Mouse (Mus musculus) intestine, embryonic 16.5 days (tissue): ENCODE results near the gene Grifin. TPM values are rescaled to one million over a fixed set of nuclear protein-coding genes. Genes with fewer than 3 reads are reported as not detected.

Experiments used
- ATAC-seq: fragments of 200-750 bp; cut with Nextera tagmentation; 2 replicates; pipeline ENCODE4 v1.8.0; 2017; ENCODE audit warnings: moderate TSS enrichment, moderate library complexity
- H3K27ac ChIP-seq: fragments of 300-500 bp; sonication (generic); 2 replicates; pipeline ENCODE4 v1.5.1; 2014; ENCODE audit warnings: mild to moderate bottlenecking, low read length
- H3K27me3 ChIP-seq: fragments of 300-500 bp; sonication (generic); replicated peaks from 2 replicates; pipeline ENCODE4 v1.6.1; 2014; ENCODE audit warnings: low read length, control low read depth, mixed read lengths; ENCODE audit not compliant: control insufficient read depth, insufficient read depth
- H3K36me3 ChIP-seq: fragments of 300-500 bp; sonication (generic); 2 replicates; pipeline ENCODE4 v1.6.1; 2014; ENCODE audit warnings: low read length, control low read depth; ENCODE audit not compliant: control insufficient read depth, insufficient read depth
- H3K4me1 ChIP-seq: fragments of 300-500 bp; sonication (generic); 2 replicates; pipeline ENCODE4 v1.6.1; 2014; ENCODE audit warnings: low read length, control low read depth, mixed read lengths; ENCODE audit not compliant: control insufficient read depth, insufficient read depth
- H3K4me2 ChIP-seq: fragments of 300-500 bp; sonication (generic); 2 replicates; pipeline ENCODE4 v1.6.1; 2014; ENCODE audit warnings: low read depth, low read length, control low read depth
- H3K4me3 ChIP-seq: fragments of 300-500 bp; sonication (generic); 2 replicates; pipeline ENCODE4 v1.5.1; 2014; ENCODE audit warnings: mild to moderate bottlenecking, low read length
- H3K9ac ChIP-seq: fragments of 300-500 bp; sonication (generic); 2 replicates; pipeline ENCODE4 v1.6.1; 2014; ENCODE audit warnings: low read depth, low read length
- H3K9me3 ChIP-seq: fragments of 300-500 bp; sonication (generic); 2 replicates; pipeline ENCODE4 v1.6.1; 2016; ENCODE audit warnings: low read length, control low read depth; ENCODE audit not compliant: control insufficient read depth
- WGBS: fragments of 180-500 bp; shearing (Covaris S2); extraction: QIAGEN DNeasy Blood & Tissue Kit; methylation state at CpG from one replicate; pipeline ENCODE4 v1.1.7; 2014; 5-methylcytosine and 5-hydroxymethylcytosine counted together
- polyA plus RNA-seq: library from polyadenylated mRNA; unstranded; fragments of >200 nt; fragmentation: Nextera tagmentation; extraction: Ambion mirVana; gene quantifications from 2 replicates; pipeline ENCODE4 v1.2.1, GENCODE M21; 2015

The Grifin gene
- polyA plus RNA-seq: 0.70 and 0.80 TPM in 2 replicates

DNA sequence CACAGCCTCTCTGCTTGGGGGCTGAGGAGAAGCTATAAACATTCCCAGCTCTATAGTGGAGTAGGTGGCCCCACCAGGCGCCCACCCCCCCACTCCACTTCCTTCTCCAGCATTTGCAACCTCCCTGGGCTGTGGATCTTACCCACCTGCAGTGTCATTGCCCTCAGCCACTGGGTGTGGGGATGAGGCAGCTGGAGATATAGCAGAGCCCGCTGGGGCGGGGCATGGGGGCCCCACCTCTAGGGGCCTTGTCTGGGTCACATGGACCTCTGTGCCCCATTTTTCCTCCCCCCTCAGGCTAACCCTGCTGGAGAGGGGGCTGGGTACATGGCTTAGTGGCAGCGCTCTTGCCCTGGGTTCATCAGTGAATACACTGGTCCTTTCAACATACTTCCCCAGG, at the start of gene Grifin:
TSS of gene Grifin (minus strand) at position 176 of the 400 bp plus-strand sequence.
- WGBS: 70% methylated on average over 4 of the region's 4 CpGs
- H3K9ac ChIP-seq: no peak within 1 kb of the TSS
- no peak within 1 kb of the TSS for H3K4me2 ChIP-seq
- H3K4me1 ChIP-seq: peaks cover 31% of the 10 kb centered on the region
- H3K9me3 ChIP-seq: no peaks in the 10 kb centered on the region
- no peaks in the 10 kb centered on the region; the same call in 1 of the 2 replicates for H3K27me3 ChIP-seq
- no peak within 1 kb of the TSS for H3K4me3 ChIP-seq
- 0 out of 2 replicates have a peak within 1 kb of the TSS, but pooled peaks have one; percentile 4 for H3K27ac ChIP-seq
- ATAC-seq: peak; percentile 60
- H3K36me3 ChIP-seq: no peaks in the 10 kb centered on the region

DNA sequence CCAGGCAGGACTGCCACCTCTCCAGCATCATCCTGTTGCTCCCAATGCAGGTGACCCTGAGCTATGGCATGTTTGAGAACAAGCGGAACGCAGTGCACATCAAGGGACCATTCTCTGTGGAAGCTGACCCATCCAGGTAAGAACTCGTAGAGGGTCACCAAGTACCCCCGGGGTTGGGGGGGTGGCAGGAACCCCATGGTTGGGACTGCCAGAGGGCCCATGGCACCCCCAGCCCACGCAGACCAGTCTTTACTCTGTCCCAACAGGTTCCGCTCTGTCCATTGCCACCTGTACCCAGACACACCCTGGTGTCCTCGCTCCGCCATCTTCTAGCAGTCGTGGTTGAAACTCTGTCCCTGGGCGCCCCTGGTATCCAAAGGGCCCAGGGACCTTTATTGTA, 49.3 kb upstream of the Grifin start:
- Histone ChIP-seq H3K9me3 (no peaks in the 10 kb centered on the region), H3K36me3 (peaks cover 6% of the 10 kb centered on the region; the same call in 1 of the 2 replicates), H3K4me3 (no peak overlapping the region), H3K27ac (no peak overlapping the region), H3K4me1 (peaks cover 34% of the 10 kb centered on the region), H3K9ac (no peak overlapping the region), H3K27me3 (no peaks in the 10 kb centered on the region), H3K4me2 (no peak overlapping the region)
- no peak for ATAC-seq
- 92% methylated on average over 10 of the region's 10 CpGs for WGBS

DNA sequence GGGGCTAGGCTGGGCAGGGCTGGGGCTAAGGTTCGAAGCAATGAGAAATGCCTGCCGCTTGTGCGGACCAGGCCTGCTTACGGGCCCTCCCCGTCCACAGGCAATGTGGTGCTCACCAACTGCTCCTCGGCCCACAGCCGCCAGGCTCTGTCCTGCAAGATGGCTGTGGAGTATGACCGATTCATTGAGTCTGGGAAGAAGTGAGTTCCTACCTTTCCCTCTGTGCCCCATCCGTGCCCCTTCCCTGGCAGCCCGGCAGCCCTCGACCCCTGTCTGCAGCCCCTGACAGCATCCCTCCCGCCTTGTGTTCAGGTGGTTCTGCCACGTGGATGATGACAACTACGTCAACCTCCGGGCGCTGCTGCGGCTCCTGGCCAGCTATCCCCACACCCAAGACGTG, 47.3 kb upstream of the Grifin start:
- H3K4me1 ChIP-seq: peaks cover 42% of the 10 kb centered on the region
- peak overlapping the region; percentile 66 for H3K4me3 ChIP-seq
- peak overlapping the region; percentile 95 for H3K27ac ChIP-seq
- WGBS: 40% methylated on average over 18 of the region's 18 CpGs
- H3K36me3 ChIP-seq: peaks cover 6% of the 10 kb centered on the region; the same call in 1 of the 2 replicates
- no peak for ATAC-seq
- H3K27me3 ChIP-seq: no peaks in the 10 kb centered on the region
- H3K4me2 ChIP-seq: peak overlapping the region; percentile 82
- peak overlapping the region; percentile 77 for H3K9ac ChIP-seq
- H3K9me3 ChIP-seq: no peaks in the 10 kb centered on the region

DNA sequence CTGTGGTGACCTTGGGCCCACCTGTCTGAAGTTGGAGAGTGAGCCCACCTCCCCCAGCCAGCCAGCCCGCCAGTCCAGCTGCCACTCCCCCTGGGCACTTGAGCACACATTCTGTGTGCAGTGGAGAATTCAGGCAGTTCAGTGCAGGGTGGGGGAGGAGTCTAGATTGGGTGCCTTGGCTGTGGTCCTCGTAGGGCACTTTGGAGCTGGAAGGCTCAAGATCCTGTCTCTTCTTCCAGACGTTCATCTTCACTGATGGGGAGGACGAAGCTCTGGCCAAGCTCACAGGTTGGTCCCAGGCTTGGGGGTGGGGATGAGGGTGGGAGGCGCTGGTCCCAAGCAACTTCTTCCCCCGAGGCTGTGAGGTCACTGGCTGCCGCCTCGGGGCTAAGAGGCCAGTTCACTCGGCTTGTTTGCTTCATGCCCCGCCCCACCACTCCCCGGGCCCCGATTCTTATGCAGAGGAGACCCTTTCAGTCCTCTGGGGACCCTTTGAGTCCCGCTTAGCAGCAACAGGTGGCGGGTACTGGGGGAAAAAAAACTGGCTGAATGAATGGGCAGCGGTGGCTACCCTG, 46.8 kb upstream of the Grifin start:
- H3K27ac ChIP-seq: peak overlapping the region; percentile 95
- 17% methylated on average over 15 of the region's 15 CpGs for WGBS
- peaks cover 6% of the 10 kb centered on the region; the same call in 1 of the 2 replicates for H3K36me3 ChIP-seq
- peak overlapping the region; percentile 66 for H3K4me3 ChIP-seq
- peaks cover 46% of the 10 kb centered on the region for H3K4me1 ChIP-seq
- peak; percentile 57 for ATAC-seq
- no peaks in the 10 kb centered on the region; the same call in 1 of the 2 replicates for H3K9me3 ChIP-seq
- no peaks in the 10 kb centered on the region for H3K27me3 ChIP-seq
- peak overlapping the region; percentile 82 for H3K4me2 ChIP-seq
- H3K9ac ChIP-seq: peak overlapping the region; percentile 77

DNA sequence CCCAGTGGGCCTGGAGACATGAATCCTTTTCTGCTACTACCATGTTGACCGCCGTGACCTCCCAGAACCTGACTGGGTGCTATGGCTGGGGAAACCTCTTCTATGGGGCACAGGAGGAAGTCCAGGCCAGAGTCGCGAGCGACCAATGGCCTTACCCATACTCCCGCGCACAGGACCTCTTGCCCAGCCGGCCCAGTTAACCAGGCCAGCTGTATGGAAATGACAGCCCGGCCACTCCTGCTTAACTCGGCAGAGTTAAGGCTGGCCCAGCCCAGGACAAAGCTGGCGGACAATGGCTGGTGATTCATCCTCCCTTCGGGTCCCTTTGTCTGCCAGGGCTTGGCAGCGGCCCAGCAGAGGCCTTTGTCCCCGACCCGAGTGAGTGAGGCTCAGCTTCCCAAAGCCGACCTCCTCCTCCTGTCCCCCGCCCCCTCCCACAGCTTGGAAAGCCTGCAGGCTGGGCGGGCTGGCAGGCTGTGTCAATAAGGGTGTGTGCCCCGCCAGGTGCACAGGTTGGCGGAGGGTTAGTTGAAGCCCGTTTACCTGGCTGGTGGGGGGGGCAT, 46.2 kb upstream of the Grifin start:
- peak overlapping the region; percentile 95 for H3K27ac ChIP-seq
- ATAC-seq: peak; percentile 77
- peak overlapping the region; percentile 77 for H3K9ac ChIP-seq
- peak overlapping the region; percentile 82 for H3K4me2 ChIP-seq
- no peaks in the 10 kb centered on the region; the same call in 1 of the 2 replicates for H3K27me3 ChIP-seq
- peaks cover 48% of the 10 kb centered on the region for H3K4me1 ChIP-seq
- no peaks in the 10 kb centered on the region; the same call in 1 of the 2 replicates for H3K9me3 ChIP-seq
- WGBS: 9% methylated on average over 21 of the region's 21 CpGs
- peaks cover 6% of the 10 kb centered on the region; the same call in 1 of the 2 replicates for H3K36me3 ChIP-seq
- H3K4me3 ChIP-seq: peak overlapping the region; percentile 66

DNA sequence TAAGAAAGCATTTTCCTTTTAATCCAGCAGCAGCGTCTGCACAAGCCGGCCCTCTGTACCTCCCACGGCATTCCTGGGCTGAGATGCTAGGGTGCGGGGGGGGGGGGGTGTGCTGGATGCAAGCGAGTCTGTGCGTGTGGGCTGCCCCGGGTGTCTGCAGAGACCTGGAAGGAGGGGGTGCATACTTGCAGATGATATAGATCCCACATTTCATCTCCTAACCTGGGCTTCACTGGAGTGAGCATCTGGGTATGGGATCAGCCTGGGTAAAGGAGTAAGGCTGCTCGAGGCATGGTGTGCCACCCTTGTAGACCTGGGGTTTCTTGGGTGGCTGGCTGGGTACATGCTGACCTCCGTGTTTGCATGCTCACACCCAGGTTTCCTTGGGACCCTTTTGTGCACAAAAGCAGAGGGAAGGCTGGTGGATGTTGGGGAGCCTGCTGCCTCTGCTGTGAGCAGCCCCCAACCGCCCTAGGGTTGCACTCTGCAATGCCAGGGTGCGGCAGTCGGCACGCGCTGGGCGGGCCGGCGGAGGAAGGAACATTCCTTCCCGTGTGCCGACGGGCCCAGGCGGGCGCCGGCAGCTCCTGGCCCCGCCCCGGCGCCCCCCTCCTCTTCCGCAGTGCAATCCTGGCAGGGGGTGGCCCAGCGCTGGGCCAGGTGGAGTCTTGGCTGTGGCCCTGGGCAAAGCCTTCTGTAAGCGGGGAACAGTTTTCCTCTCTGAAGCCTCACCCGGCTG, 45.6 kb upstream of the Grifin start:
- Histone ChIP-seq H3K36me3 (peaks cover 6% of the 10 kb centered on the region; the same call in 1 of the 2 replicates), H3K9me3 (no peaks in the 10 kb centered on the region; the same call in 1 of the 2 replicates), H3K4me3 (peak overlapping the region; percentile 66), H3K27ac (peak overlapping the region; percentile 95), H3K4me2 (peak overlapping the region; percentile 82), H3K27me3 (no peaks in the 10 kb centered on the region; the same call in 1 of the 2 replicates), H3K9ac (peak overlapping the region; percentile 77), H3K4me1 (peaks cover 52% of the 10 kb centered on the region)
- ATAC-seq: peak; percentile 24
- 2% methylated on average over 30 of the region's 30 CpGs for WGBS

DNA sequence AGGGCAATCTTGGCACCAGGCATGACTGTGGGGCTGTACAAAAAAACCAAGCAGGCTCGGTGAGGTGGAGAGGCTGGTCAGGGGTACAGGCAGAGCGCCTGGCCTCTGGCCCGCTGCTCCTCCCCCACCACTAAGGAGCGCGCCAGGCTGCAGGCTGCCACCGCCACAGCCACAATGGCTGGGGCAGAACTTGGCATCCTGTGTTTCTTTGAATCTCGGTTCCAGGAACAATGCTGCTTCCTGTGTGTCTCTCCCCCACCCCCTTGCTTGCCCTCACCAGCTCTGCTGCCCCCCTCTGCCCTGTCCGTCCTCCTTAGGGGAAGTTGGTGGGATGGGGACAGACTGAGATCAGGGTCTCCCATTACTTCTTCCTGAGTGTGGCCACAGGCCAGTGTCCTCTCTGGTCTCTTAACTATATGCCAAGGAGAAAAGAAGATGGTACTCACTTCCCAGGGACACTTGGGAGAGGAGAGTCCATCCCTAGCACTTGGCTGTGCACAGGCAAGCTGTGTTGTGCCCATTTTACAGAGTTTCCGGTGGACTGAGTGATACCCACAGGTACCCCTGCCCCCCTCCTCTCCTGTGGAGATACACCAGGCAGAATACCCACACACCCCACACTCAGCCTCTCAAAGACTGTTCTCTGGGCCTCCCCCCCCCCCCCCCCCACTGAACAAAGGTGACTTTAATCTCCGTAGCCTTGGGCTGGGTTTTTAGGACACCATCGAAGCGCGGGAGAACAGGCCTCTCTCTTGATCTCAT, 44.8 kb upstream of the Grifin start:
- Histone ChIP-seq H3K4me2 (peak overlapping the region; percentile 82), H3K9me3 (no peaks in the 10 kb centered on the region; the same call in 1 of the 2 replicates), H3K36me3 (peaks cover 6% of the 10 kb centered on the region; the same call in 1 of the 2 replicates), H3K27ac (peak overlapping the region; percentile 95), H3K4me3 (peak overlapping the region; percentile 66), H3K9ac (peak overlapping the region; percentile 77), H3K4me1 (peaks cover 56% of the 10 kb centered on the region), H3K27me3 (peaks cover 2% of the 10 kb centered on the region; the same call in 1 of the 2 replicates)
- WGBS: 34% methylated on average over 13 of the region's 13 CpGs
- no peak for ATAC-seq

DNA sequence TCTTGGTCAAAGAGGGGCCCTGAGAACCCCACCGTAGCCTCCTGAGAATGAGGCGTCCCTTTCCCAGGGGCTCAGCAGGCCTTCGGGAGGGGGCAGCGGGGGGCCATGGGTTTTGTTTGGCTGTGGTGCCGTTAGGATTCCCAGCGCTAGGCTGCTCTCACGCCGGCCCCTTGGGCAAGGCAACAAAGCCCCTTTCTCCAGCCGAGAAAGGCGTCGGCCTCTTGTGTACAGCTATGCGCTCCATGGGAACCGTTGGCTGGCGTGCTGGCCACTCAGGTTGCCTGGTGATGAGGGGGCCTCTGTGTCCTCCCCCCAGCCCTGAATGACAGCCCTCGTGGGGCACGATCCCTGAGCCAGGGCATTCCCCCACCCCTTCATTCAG, 43.8 kb upstream of the Grifin start:
- peak overlapping the region; percentile 77 for H3K9ac ChIP-seq
- H3K27me3 ChIP-seq: peaks cover 4% of the 10 kb centered on the region; the same call in 1 of the 2 replicates
- H3K27ac ChIP-seq: peak overlapping the region; percentile 95
- H3K4me1 ChIP-seq: peaks cover 56% of the 10 kb centered on the region
- H3K9me3 ChIP-seq: no peaks in the 10 kb centered on the region; the same call in 1 of the 2 replicates
- H3K36me3 ChIP-seq: peaks cover 4% of the 10 kb centered on the region; the same call in 1 of the 2 replicates
- WGBS: 8% methylated on average over 16 of the region's 16 CpGs
- ATAC-seq: no peak
- peak overlapping the region; percentile 82 for H3K4me2 ChIP-seq
- H3K4me3 ChIP-seq: peak overlapping the region; percentile 66
